Comparison of ENCODE assay signal across 8 mouse cellular contexts in genomic region chr4:152095937-152096910, GRCm38 (mm10). TPM values are rescaled to one million over a fixed set of nuclear protein-coding genes. Genes with fewer than 3 reads are reported as not detected.
DNase-seq lines count a peak whose midpoint lies in the region; ATAC-seq and TF ChIP-seq lines count a peak whose summit lies in the region.

No protein-coding gene starts in this region.

- WGBS in liver, embryonic 14.5 days (ENCODE audit: insufficient replicate concordance) = 15% methylated on average over 27 of the region's 27 CpGs

- peak overlapping the region in 1 of 2 experiments; percentile 8; a peak in 1 of 4 replicates for H3K4me3 ChIP-seq in liver, embryonic 14.5 days (ENCODE audit: insufficient read depth in 1 of 2, low read depth in 2 of 2, low read length in 2 of 2)

- no peaks in the 10 kb centered on the region for H3K36me3 ChIP-seq in liver, embryonic 14.5 days (replicated peaks; ENCODE audit: control insufficient read depth, insufficient read depth, low read depth)

- ATAC-seq in inflammation-experienced regulatory T-cells, adult 6 months = peak; percentile 88
- ATAC-seq in liver, embryonic 14.5 days (ENCODE audit: insufficient read depth) = peak; percentile 55

- H3K27ac ChIP-seq in liver, embryonic 14.5 days = peak overlapping the region; percentile 48

- H3K4me2 ChIP-seq in liver, embryonic 14.5 days (ENCODE audit: low read depth) = peak overlapping the region; percentile 40

- H3K9ac ChIP-seq in liver, embryonic 14.5 days (replicated peaks) = no peak overlapping the region; the same call in 1 of the 2 replicates

- no peaks in the 10 kb centered on the region for H3K9me3 ChIP-seq in liver, embryonic 14.5 days (ENCODE audit: control insufficient read depth, low read length)

- peak; percentile 29; the same call in 1 of the 2 replicates for TF ChIP-seq EP300 in liver, embryonic 14.5 days (IDR thresholded peaks at IDR 0.05; ENCODE audit: low read depth)

- peak; percentile 43 for DNase-seq in 3134 (ENCODE audit: extremely low read depth, insufficient read length, low spot score)
- DNase-seq in NIH3T3 (ENCODE audit: low read depth) = peak; percentile 70
- peak; percentile 67 to 85 for DNase-seq in cerebellum, postnatal 25 days
- DNase-seq in gastrocnemius, postnatal 14 days = peak; percentile 81
- peak; percentile 78 to 80 (median 79) for DNase-seq in liver, embryonic 14.5 days (ENCODE audit: low read depth in 3 of 3, low spot score in 3 of 3)
- peak; percentile 86 to 89 for DNase-seq in natural killer cell, adult 2 months (ENCODE audit: low spot score in 2 of 2)
- DNase-seq in thymus, postnatal 25 days = peak; percentile 73

- intact Hi-C loops in gastrocnemius, postnatal 14 days (cut with DNase I; ENCODE audit: low total_unique reads) = loop anchor here (5.0 kb wide), 1 partner anchor 119 kb away; no protein-coding TSS in a partner anchor

- no peaks in the 10 kb centered on the region for H3K27me3 ChIP-seq in liver, embryonic 14.5 days (ENCODE audit: control insufficient read depth, insufficient read depth, low read length)

- peak; percentile 97 for TF ChIP-seq CTCF in liver, embryonic 14.5 days (IDR thresholded peaks at IDR 0.05; ENCODE audit: low read depth)

- H3K4me1 ChIP-seq in liver, embryonic 14.5 days (replicated peaks; ENCODE audit: control insufficient read depth in 2 of 2, insufficient read depth in 2 of 2, low read length in 1 of 2) = peaks cover 36 to 45% of the 10 kb centered on the region in 2 experiments

RNA-seq across cellular contexts. Expression of gene Tnfrsf25, which starts 19.5 kb away (rescaled TPM):
- 1 to 10 TPM in 1 of 2 experiments, under 1 TPM in 1; 0.74 to 1.1 TPM for total RNA-seq in gastrocnemius, postnatal 14 days (2021)
- 100 to 1,000 TPM; 125 to 133 (median 127) TPM for polyA plus RNA-seq in inflammation-experienced regulatory T-cells, adult 6 months (2017; shearing (Covaris generic))
- 0.68 and 0.93 TPM in 2 replicates for polyA plus RNA-seq in liver, embryonic 14.5 days (2012; rRNA removed)
- 0.15 and 0.16 TPM in 2 replicates for polyA plus RNA-seq in liver, embryonic 14.5 days (2014; fragmentation: Nextera tagmentation; extraction: Ambion mirVana)

RNA-seq across cellular contexts. Expression of gene Plekhg5, which starts 23.9 kb away (rescaled TPM):
- total RNA-seq in gastrocnemius, postnatal 14 days (2021) = 10 to 100 TPM; 11.2 to 17.1 TPM
- polyA plus RNA-seq in inflammation-experienced regulatory T-cells, adult 6 months (2017; shearing (Covaris generic)) = 1 to 10 TPM; 2.5 to 3.7 (median 2.9) TPM
- polyA plus RNA-seq in liver, embryonic 14.5 days (2012; rRNA removed) = 4.5 and 4.7 TPM in 2 replicates
- 2.6 and 4.8 TPM in 2 replicates for polyA plus RNA-seq in liver, embryonic 14.5 days (2014; fragmentation: Nextera tagmentation; extraction: Ambion mirVana)

RNA-seq across cellular contexts. Expression of gene Espn, which starts 55.9 kb away (rescaled TPM):
- total RNA-seq in gastrocnemius, postnatal 14 days (2021) = under 1 TPM; 0.58 to 0.90 TPM
- polyA plus RNA-seq in inflammation-experienced regulatory T-cells, adult 6 months (2017; shearing (Covaris generic)) = 10 to 100 TPM in 1 of 3 experiments, 1 to 10 TPM in 2; 6.0 to 13.1 (median 9.7) TPM
- 1.2 and 1.5 TPM in 2 replicates for polyA plus RNA-seq in liver, embryonic 14.5 days (2012; rRNA removed)
- polyA plus RNA-seq in liver, embryonic 14.5 days (2014; fragmentation: Nextera tagmentation; extraction: Ambion mirVana) = 1.2 and 1.9 TPM in 2 replicates

RNA-seq across cellular contexts. Expression of gene Nol9, which starts 57.1 kb away (rescaled TPM):
- total RNA-seq in gastrocnemius, postnatal 14 days (2021) = 1 to 10 TPM; 7.7 to 9.1 TPM
- 10 to 100 TPM in 2 of 3 experiments, 1 to 10 TPM in 1; 7.7 to 22.5 (median 10.2) TPM for polyA plus RNA-seq in inflammation-experienced regulatory T-cells, adult 6 months (2017; shearing (Covaris generic))
- 9.8 and 11.1 TPM in 2 replicates for polyA plus RNA-seq in liver, embryonic 14.5 days (2012; rRNA removed)
- polyA plus RNA-seq in liver, embryonic 14.5 days (2014; fragmentation: Nextera tagmentation; extraction: Ambion mirVana) = 11.5 and 16.3 TPM in 2 replicates

RNA-seq across cellular contexts. Expression of gene Tas1r1, which starts 57.9 kb away (rescaled TPM):
- 1 to 10 TPM in 1 of 2 experiments, under 1 TPM in 1; 0.80 to 1.3 TPM for total RNA-seq in gastrocnemius, postnatal 14 days (2021)
- polyA plus RNA-seq in inflammation-experienced regulatory T-cells, adult 6 months (2017; shearing (Covaris generic)) = not detected
- 0.03 and 0.06 TPM in 2 replicates for polyA plus RNA-seq in liver, embryonic 14.5 days (2012; rRNA removed)
- not detected in 2 replicates for polyA plus RNA-seq in liver, embryonic 14.5 days (2014; fragmentation: Nextera tagmentation; extraction: Ambion mirVana)

Comparison
In these comparisons a context has a peak if more than half of its experiments do, and no peak if none do; other contexts are left out.
1. RNA of gene Tnfrsf25, which starts 19.5 kb away (polyA plus RNA-seq): 125 to 133 TPM in inflammation-experienced regulatory T-cells, adult 6 months; 0.15 to 0.93 TPM in liver, embryonic 14.5 days; every median in the first group is over 10 times any median in the second.
2. Peak in every context shown above with its lines, with median percentiles within 50 percentile points of each other: DNase-seq.